Mouse (Mus musculus): ENCODE data around the gene Tmem242.

Gene Tmem242

DNA sequence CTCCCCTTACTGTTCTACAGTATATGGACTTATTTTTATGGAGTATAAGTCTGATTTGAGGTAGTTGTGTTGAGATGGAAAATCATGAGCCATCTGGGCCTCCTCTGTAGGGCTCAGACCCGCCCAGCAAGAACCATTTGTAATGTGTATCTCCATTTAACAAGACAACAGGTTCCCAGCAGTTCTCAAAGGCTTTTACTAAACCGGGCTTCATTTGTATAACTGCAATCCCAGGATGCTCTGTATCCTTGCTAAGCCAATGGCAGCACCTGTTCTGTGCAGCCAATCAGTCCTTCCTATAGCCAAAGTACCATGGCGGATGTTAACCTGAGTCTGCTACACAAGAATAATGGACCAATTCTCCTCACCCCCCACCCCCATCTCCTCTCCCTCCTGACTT lies 23.5 kb downstream of the Tmem242 start:
- no peak for DNase-seq (ENCODE audit: low read depth, low spot score)

- no peak for DNase-seq (ENCODE audit: low read depth, low spot score)
Measured at GRCm38 (mm10) chr17:5414041-5414440, 26.0 kb downstream of the Tmem242 start.

GRCm38 (mm10) chr17:5413350-5413749 lies 26.7 kb downstream of the Tmem242 start:
- no peak for DNase-seq (ENCODE audit: low read depth, low spot score)

- DNase-seq (ENCODE audit: low read depth, low spot score), result no peak
Measured at GRCm38 (mm10) chr17:5412740-5413139, 27.3 kb downstream of the Tmem242 start.

- no peak for DNase-seq (ENCODE audit: low read depth, low spot score)
Measured at GRCm38 (mm10) chr17:5412301-5412700, 27.8 kb downstream of the Tmem242 start.

GRCm38 (mm10) chr17:5411205-5411604 lies 28.9 kb downstream of the Tmem242 start:
- DNase-seq (ENCODE audit: low read depth, low spot score), result peak; percentile 76

GRCm38 (mm10) chr17:5410336-5410735 lies 29.7 kb downstream of the Tmem242 start:
- no peak for DNase-seq (ENCODE audit: low read depth, low spot score)

DNA sequence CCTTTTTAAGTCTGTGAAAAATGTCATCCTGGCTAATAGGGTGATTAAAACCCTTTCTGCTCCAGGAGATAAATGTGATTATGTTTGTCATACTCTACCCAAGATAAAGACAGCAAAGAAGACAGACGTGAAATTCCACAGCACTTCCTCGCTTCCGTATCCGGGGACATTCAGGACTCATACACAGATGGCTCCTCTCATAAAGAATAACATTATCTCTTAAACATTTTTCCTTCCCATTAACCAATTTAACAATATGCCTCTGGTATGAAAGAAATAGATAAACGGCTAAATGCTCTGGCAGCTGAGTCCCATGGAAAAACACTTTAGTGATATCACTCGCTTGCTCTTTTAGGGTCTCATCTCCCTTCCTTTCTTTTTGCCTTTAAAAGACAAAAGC lies 33.0 kb downstream of the Tmem242 start:
- DNase-seq (ENCODE audit: low read depth, low spot score), result no peak

DNA sequence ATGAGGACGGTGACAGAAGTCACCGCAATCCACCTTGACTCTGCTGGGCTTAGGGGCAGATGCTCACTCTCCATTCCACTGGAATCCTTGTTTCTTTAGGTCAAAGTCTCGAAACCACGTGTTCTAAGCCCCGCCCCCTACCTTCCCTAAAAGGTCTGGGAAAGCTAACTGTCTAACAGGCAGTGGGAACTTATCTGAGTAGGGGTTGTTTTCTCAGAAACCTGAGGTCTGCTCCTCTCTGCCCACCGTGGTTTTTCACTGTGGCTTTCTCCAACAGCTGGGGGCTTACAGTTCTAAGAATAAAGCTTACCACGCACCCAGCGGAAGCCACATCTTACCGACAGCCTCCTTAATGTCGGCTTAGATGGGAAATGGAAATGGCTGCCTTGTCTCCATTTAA lies 33.5 kb downstream of the Tmem242 start:
- no peak for DNase-seq (ENCODE audit: low read depth, low spot score)

DNA sequence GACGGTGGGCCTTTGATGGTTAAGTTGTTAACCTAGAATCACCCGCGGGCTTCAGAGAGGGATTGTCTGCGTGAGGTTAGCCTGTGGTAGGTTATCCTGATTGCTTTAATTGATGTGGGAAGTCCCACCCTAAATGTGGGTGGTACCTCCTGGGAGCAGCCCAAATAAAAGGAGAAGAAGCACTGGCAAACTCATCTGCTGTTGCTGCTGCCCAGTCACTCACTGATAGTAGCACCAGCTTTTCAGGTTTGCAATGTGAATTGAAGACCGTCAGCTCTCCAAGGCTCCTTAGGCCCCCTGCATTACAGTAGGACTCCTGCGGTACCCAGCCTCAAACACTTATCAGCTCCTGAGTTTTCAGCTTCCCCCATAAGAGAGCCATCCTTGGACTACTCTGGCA lies 36.2 kb downstream of the Tmem242 start:
- no peak for DNase-seq (ENCODE audit: low read depth, low spot score)

- DNase-seq (ENCODE audit: low read depth, low spot score), result peak; percentile 89
Measured at GRCm38 (mm10) chr17:5402624-5403023, 37.4 kb downstream of the Tmem242 start.

DNA sequence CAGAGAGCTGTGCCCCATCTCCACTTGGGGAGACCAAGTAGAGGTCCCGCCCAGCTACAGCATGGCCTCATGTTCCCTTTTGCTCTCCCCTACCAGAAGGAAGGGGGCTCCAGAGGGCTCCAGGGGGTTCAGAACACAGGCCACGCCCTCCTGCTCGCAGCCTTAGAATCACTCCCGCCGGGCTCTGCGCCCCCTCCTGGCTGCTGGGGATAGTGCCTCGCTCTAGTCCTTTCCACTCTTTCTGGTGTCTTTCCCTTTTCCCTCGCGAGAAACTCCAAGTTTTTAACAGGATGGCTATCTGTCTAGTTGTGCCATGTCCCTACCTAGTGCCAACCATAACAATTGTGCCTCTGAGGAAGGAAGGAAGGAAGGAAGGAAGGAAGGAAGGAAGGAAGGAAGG lies 38.0 kb downstream of the Tmem242 start:
- DNase-seq (ENCODE audit: low read depth, low spot score), result peak; percentile 62

DNA sequence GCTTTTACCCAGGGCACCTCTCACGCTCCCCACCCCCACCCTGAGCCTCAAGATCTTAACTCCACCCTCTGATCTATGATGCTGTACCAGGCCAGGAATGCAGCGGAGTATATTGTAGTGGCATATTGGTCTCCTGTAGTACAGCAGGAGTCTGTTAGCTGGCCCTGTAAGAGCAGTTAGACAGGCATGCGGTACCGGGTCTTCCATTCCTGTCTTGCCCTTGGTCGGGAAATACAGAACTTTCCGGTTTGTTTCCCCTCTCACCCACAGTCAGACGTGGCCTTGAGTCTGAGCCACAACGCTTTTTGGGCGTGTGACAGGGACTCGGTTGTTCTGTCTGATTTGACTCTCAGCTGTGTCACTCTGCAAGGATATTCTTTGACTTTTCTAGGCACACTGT lies 38.8 kb downstream of the Tmem242 start:
- no peak for DNase-seq (ENCODE audit: low read depth, low spot score)

GRCm38 (mm10) chr17:5400435-5401090 lies 39.5 kb downstream of the Tmem242 start:
- peak; percentile 82 for DNase-seq (ENCODE audit: low read depth, low spot score)

GRCm38 (mm10) chr17:5397148-5398007 lies 42.7 kb downstream of the Tmem242 start:
- peak; percentile 94 for DNase-seq (ENCODE audit: low read depth, low spot score)

- DNase-seq (ENCODE audit: low read depth, low spot score), result peak; percentile 48
Measured at GRCm38 (mm10) chr17:5396213-5396612, 43.8 kb downstream of the Tmem242 start.

DNA sequence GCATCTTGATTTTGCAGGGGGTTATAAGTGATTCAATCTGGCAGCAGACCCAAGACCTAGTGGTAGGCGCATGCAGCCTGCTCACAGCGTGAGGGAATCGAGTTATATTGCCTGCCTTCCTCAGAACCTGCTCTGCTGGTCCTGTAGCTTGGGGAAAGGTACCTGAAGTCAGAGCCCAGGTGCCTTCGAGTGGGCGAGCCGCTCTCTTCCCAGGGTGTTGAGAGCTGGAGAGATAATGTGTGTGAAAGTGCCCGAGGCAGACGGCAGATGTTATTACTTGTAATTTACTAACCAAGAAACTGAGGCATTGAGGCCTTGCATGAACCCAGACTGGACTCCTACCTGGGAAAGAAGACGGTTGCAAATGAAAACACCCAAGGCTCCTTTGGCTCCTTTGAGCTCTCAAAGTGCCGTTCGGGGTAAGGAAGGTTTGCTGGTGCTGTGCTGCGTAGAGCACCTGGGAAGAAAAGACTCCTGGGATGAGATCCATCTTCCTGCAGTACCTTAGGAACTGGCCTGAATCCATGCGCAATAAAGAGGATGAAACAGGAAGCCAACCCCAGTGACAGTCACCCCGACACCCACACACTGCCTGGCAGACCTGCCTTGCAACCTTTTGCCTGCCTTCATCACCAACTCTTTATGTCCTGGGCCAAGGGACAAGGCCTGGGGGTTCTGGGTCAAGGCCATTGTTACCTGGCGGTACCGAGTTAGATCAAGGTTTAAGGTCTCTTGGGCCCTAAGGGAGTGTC lies 44.4 kb downstream of the Tmem242 start:
- DNase-seq (ENCODE audit: low read depth, low spot score), result no peak

DNA sequence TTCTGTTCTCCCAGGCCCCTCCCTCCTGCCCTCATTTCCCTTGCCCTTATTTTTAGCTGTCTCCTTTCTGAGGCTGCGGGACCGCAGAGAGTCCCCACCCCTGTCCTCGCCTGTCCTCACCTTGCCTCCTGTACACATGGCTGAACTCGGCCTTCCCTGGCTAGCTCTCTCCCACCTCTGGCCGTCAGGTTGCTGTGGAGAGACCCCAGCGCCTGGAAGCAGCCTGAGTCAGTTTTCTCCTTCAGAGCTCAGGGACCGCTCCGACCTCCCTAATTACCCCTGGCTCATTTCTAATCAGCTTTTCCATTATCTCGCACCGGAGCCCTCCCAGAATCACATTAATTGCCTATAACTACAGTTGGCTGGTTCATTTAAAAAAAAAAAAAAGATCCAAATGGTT lies 49.4 kb downstream of the Tmem242 start:
- DNase-seq (ENCODE audit: low read depth, low spot score), result no peak

- DNase-seq (ENCODE audit: low read depth, low spot score), result no peak
Measured at GRCm38 (mm10) chr17:5388351-5388750, 51.7 kb downstream of the Tmem242 start.

DNA sequence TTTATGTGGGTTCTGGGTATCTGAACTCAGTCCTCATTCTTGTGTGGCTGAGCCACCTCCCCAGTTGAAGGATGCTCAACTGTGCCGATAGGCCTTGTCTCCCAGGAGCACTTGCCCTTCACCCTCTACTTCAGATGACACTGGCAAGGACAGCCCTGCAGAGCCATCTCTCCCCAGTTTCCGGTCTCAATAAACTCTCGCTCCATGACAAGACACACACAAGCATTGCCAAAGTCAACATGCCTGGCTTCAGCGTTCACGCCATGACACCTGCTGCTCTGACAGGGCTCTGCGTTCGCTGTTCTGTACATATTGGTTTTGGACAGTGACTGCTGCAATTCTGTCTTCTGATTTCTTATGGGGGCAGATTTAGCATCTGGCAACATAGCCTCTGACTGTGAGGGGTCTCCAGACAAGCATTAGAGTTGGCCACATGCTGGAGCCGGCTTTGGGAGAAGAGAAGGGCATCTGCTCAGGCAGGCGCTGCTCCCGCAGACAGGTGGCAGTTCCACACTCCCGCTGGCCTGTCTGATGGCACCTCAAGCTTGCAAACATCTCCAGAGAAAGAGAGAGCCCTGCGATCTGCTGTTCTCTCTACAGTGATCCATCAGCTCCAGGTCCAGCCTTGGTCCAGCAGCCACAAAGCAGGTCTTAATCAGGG lies 53.0 kb downstream of the Tmem242 start:
- peak; percentile 75 for DNase-seq (ENCODE audit: low read depth, low spot score)

DNA sequence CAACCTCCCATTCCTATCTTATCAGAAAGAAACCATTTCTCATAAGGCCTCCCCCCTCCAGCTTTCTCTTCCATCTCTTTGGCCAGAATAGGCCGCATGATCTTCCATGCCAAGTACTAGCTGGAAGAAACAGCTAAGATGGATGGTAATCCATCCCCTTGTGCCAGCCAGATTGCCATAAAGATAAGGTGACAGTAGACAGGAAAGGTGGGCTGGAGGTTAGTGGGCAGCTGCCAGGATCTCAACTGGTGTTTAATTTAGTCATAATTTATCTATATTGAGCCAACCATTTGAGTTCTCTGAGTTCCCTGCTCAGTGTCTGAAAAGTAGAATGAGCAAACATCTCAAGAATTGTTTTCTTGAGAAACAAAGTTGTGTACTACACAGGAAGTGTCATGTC lies 54.4 kb downstream of the Tmem242 start:
- DNase-seq (ENCODE audit: low read depth, low spot score), result no peak

GRCm38 (mm10) chr17:5377930-5378310 lies 62.1 kb downstream of the Tmem242 start:
- DNase-seq (ENCODE audit: low read depth, low spot score), result no peak
